Mouse (Mus musculus): ENCODE results near the gene Tmeff2.

GRCm38 (mm10) chr1:50948575-50948974 lies 48.1 kb downstream of the Tmeff2 start:
- TF ChIP-seq EP300 (IDR thresholded peaks at IDR 0.05; ENCODE audit: low read depth) (no peak), CTCF (IDR thresholded peaks at IDR 0.05; ENCODE audit: low read depth) (no peak)
